ENCODE assay signal across 16 mouse cellular contexts in the genomic region with DNA sequence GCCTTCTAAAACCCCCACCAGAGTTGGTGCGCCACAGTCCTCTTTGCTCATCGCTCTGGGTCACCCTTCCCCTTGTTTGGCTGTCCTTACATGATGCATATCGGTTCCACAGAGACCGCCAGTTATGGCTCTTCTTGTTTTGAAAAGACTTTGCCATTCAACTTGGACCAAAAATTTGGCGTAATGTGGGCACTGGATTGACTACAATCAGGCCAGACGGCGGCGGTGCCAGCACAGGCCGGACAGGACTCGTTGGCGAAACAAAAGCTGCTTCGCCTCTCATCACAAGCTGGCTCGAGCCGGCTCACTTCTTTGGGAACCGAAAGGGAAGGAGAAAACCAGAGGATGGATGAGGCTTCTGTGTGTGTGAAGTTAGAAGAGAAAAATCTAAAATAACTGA.
DNase-seq lines count a peak whose midpoint lies in the region; ATAC-seq and TF ChIP-seq lines count a peak whose summit lies in the region.
"Had no signal": no experiment of that assay in that cellular context is flagged by ENCODE, and none has a peak within 500 bp of the region (broad histone marks: within the 10 kb centered on the region; RNA-seq: fewer than 3 reads in every experiment).

No protein-coding gene starts in this region.

- no peaks in the 10 kb centered on the region for H3K36me3 ChIP-seq in hindbrain, embryonic 16.5 days (ENCODE audit: control insufficient read depth, insufficient read depth, low read length)
- H3K36me3 ChIP-seq in liver, postnatal 0 days (replicated peaks; ENCODE audit: insufficient read depth, low read length) = no peaks in the 10 kb centered on the region
- H3K36me3 ChIP-seq: heart, embryonic 12.5 days; neural tube, embryonic 12.5 days had no signal

- DNase-seq in cerebellum, adult 11-12 months = peak; percentile 22
- no peak for DNase-seq in cerebellum, postnatal 4 days (ENCODE audit: low spot score in 2 of 2)
- DNase-seq in layer of hippocampus, adult 2 months (ENCODE audit: low spot score in 2 of 2) = peak in 1 of 2 experiments; percentile 32
- DNase-seq in layer of hippocampus, adult 9-10 months (ENCODE audit: low spot score) = no peak
- peak; percentile 16 for DNase-seq in ZHBTc4 (ENCODE audit: low read depth, low spot score)
- no peak for DNase-seq in lung, postnatal 14 days
- no peak for DNase-seq in liver, postnatal 0 days
- DNase-seq: adrenal gland, postnatal 25 days; spleen, adult 18-20 months; thymus, adult 2 months had no signal

- H3K27ac ChIP-seq in layer of hippocampus, adult 2 months = peak overlapping the region; percentile 63
- no peak overlapping the region for H3K27ac ChIP-seq in hindbrain, embryonic 16.5 days (ENCODE audit: low read depth, low read length)
- H3K27ac ChIP-seq in liver, postnatal 0 days (ENCODE audit: low read depth) = no peak overlapping the region
- H3K27ac ChIP-seq: macrophage; neural tube, embryonic 12.5 days had no signal

- H3K4me1 ChIP-seq in hindbrain, embryonic 16.5 days (ENCODE audit: control insufficient read depth, insufficient read depth, low read depth, low read length) = no peaks in the 10 kb centered on the region; the same call in 1 of the 2 replicates
- no peaks in the 10 kb centered on the region for H3K4me1 ChIP-seq in liver, postnatal 0 days (ENCODE audit: insufficient read depth)
- H3K4me1 ChIP-seq: heart, embryonic 12.5 days had no signal

- 0 out of 2 replicates have a peak, but pooled peaks have one; percentile 40 for ATAC-seq in hindbrain, embryonic 16.5 days
- no peak for ATAC-seq in liver, postnatal 0 days
- ATAC-seq: intestine, postnatal 0 days had no signal

- WGBS in hindbrain, embryonic 16.5 days = 72% methylated on average over 15 of the region's 15 CpGs
- 86% methylated on average over 15 of the region's 15 CpGs for WGBS in liver, postnatal 0 days (ENCODE audit: insufficient replicate concordance)

- H3K4me3 ChIP-seq in layer of hippocampus, adult 2 months = peak overlapping the region; percentile 27; the same call in 1 of the 2 replicates
- no peak overlapping the region for H3K4me3 ChIP-seq in hindbrain, embryonic 16.5 days (ENCODE audit: low read length)
- H3K4me3 ChIP-seq in liver, postnatal 0 days (ENCODE audit: low read depth, low read length) = no peak overlapping the region
- H3K4me3 ChIP-seq: heart, embryonic 12.5 days; neural tube, embryonic 12.5 days had no signal

- H3K4me2 ChIP-seq in hindbrain, embryonic 16.5 days (ENCODE audit: low read length) = no peak overlapping the region
- H3K4me2 ChIP-seq in liver, postnatal 0 days (ENCODE audit: low read depth, low read length) = no peak overlapping the region
- H3K4me2 ChIP-seq: heart, embryonic 12.5 days; liver, embryonic 11.5 days; neural tube, embryonic 12.5 days had no signal

- H3K9ac ChIP-seq in hindbrain, embryonic 16.5 days (ENCODE audit: low read depth, low read length) = no peak overlapping the region
- H3K9ac ChIP-seq in liver, postnatal 0 days (replicated peaks) = no peak overlapping the region
- H3K9ac ChIP-seq: heart, embryonic 12.5 days; neural tube, embryonic 12.5 days had no signal

- no peaks in the 10 kb centered on the region for H3K27me3 ChIP-seq in hindbrain, embryonic 16.5 days (replicated peaks; ENCODE audit: control insufficient read depth, insufficient read depth, low read length)
- H3K27me3 ChIP-seq in liver, postnatal 0 days (ENCODE audit: insufficient read depth, low read length) = no peaks in the 10 kb centered on the region
- H3K27me3 ChIP-seq: heart, embryonic 12.5 days; neural tube, embryonic 12.5 days had no signal

- TF ChIP-seq CTCF in layer of hippocampus, adult 2 months (conservative IDR thresholded peaks at IDR 0.05) = no peak
- TF ChIP-seq CTCF in liver, postnatal 0 days (IDR thresholded peaks at IDR 0.05; ENCODE audit: low read depth) = no peak

- TF ChIP-seq EP300 in liver, postnatal 0 days (IDR thresholded peaks at IDR 0.05; ENCODE audit: low read depth) = no peak

- no peaks in the 10 kb centered on the region for H3K9me3 ChIP-seq in hindbrain, embryonic 16.5 days (ENCODE audit: control insufficient read depth, low read length)
- no peaks in the 10 kb centered on the region for H3K9me3 ChIP-seq in liver, postnatal 0 days (ENCODE audit: low read length)
- H3K9me3 ChIP-seq: heart, embryonic 12.5 days; neural tube, embryonic 12.5 days had no signal

Comparison
In these comparisons a context has a peak if more than half of its experiments do, and no peak if none do; other contexts are left out.
1. DNase-seq: peak in cerebellum, adult 11-12 months (single experiment) and ZHBTc4 (single experiment); none in cerebellum, postnatal 4 days (0 of 2), layer of hippocampus, adult 9-10 months (single experiment), lung, postnatal 14 days (single experiment) and liver, postnatal 0 days (single experiment).